ENCODE assay signal across 27 mouse cellular contexts in the genomic region with DNA sequence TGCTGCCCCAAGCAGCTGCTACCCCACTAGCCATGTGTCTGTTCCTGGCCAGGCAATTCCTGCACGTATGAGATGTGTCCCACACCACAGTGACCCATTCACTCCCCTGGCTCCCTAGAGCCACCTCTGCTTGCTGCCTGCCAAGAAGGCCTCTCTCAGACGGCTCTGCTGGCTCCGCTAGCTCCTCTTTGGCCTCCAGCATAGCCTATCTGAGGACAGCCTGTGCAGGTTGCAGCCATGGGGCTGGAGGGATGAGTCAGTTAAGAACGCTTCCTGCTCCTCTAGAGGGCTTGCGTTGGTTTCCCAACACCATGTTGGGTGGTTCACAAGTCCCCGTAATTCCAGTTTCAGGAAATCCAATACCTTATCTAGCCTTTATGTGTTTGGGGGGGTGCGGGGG. TPM values are rescaled to one million over a fixed set of nuclear protein-coding genes. Genes with fewer than 3 reads are reported as not detected.
DNase-seq lines count a peak whose midpoint lies in the region; ATAC-seq lines count a peak whose summit lies in the region.
"Had no signal": no experiment of that assay in that cellular context is flagged by ENCODE, and none has a peak within 500 bp of the region (broad histone marks: within the 10 kb centered on the region; RNA-seq: fewer than 3 reads in every experiment).

No protein-coding gene starts in this region.

- H3K9me3 ChIP-seq in lung, embryonic 16.5 days (ENCODE audit: control insufficient read depth, low read length): no peaks in the 10 kb centered on the region
- no peaks in the 10 kb centered on the region for H3K9me3 ChIP-seq in forebrain, embryonic 12.5 days
- H3K9me3 ChIP-seq: embryonic facial prominence, embryonic 13.5 days; kidney, embryonic 15.5 days; limb, embryonic 13.5 days; megakaryocyte, embryonic 14.5 days; midbrain, embryonic 12.5 days; neural tube, embryonic 12.5 days had no signal

- no peak for ATAC-seq in lung, embryonic 16.5 days (ENCODE audit: low read depth)
- ATAC-seq in forebrain, embryonic 12.5 days (ENCODE audit: low FRiP score): no peak
- ATAC-seq: forebrain, postnatal 0 days; hindbrain, embryonic 16.5 days; Patski had no signal

- DNase-seq in adrenal gland, postnatal 10 days: peak; percentile 61
- no peak for DNase-seq in adrenal gland, adult 18-20 months (ENCODE audit: low spot score in 2 of 2)
- peak; percentile 46 for DNase-seq in gastrocnemius, postnatal 25 days
- no peak for DNase-seq in gastrocnemius, adult 8-10 months (ENCODE audit: low spot score in 2 of 2)
- no peak for DNase-seq in lung, postnatal 10 days
- DNase-seq: cerebellum, adult 11-12 months; cerebellum, postnatal 10 days; forebrain, postnatal 0 days; kidney, adult 18-20 months; kidney, postnatal 25 days; lung, postnatal 36 days; right cerebral cortex, adult 18-20 months; thymus, adult 18-20 months; thymus, postnatal 25 days had no signal

- no peak overlapping the region for H3K4me2 ChIP-seq in lung, embryonic 16.5 days (ENCODE audit: low read depth, low read length)
- H3K4me2 ChIP-seq in forebrain, embryonic 12.5 days: no peak overlapping the region
- H3K4me2 ChIP-seq: embryonic facial prominence, embryonic 13.5 days; kidney, embryonic 15.5 days; limb, embryonic 13.5 days; liver, embryonic 11.5 days; midbrain, embryonic 12.5 days; neural tube, embryonic 12.5 days had no signal

- H3K36me3 ChIP-seq in lung, embryonic 16.5 days (ENCODE audit: control insufficient read depth, insufficient read depth, low read length): peaks cover 25% of the 10 kb centered on the region
- peaks cover 58% of the 10 kb centered on the region for H3K36me3 ChIP-seq in forebrain, embryonic 12.5 days (replicated peaks)

- no peak overlapping the region for H3K9ac ChIP-seq in lung, embryonic 16.5 days (ENCODE audit: low read length)
- no peak overlapping the region for H3K9ac ChIP-seq in forebrain, embryonic 12.5 days
- H3K9ac ChIP-seq: embryonic facial prominence, embryonic 13.5 days; forebrain, postnatal 0 days; kidney, embryonic 15.5 days; limb, embryonic 13.5 days; midbrain, embryonic 12.5 days; neural tube, embryonic 12.5 days had no signal

- H3K27me3 ChIP-seq in lung, embryonic 16.5 days (ENCODE audit: control insufficient read depth, insufficient read depth, low read depth, low read length): no peaks in the 10 kb centered on the region
- H3K27me3 ChIP-seq in forebrain, embryonic 12.5 days: no peaks in the 10 kb centered on the region
- H3K27me3 ChIP-seq: embryonic facial prominence, embryonic 13.5 days; kidney, embryonic 15.5 days; limb, embryonic 13.5 days; megakaryocyte, embryonic 14.5 days; midbrain, embryonic 12.5 days; neural tube, embryonic 12.5 days; Patski had no signal

- WGBS in lung, embryonic 16.5 days: 88% methylated on average over 7 of the region's 7 CpGs
- 88% methylated on average over 7 of the region's 7 CpGs for WGBS in forebrain, embryonic 12.5 days

- H3K27ac ChIP-seq in lung, embryonic 16.5 days (ENCODE audit: low read length): peak overlapping the region; percentile 93
- H3K27ac ChIP-seq in forebrain, embryonic 12.5 days: no peak overlapping the region
- H3K27ac ChIP-seq: embryonic facial prominence, embryonic 13.5 days; midbrain, embryonic 12.5 days; neural tube, embryonic 12.5 days; stomach, postnatal 0 days had no signal

- peaks cover 15% of the 10 kb centered on the region for H3K4me1 ChIP-seq in lung, embryonic 16.5 days (replicated peaks; ENCODE audit: control insufficient read depth, insufficient read depth, low read length)
- peaks cover 17% of the 10 kb centered on the region for H3K4me1 ChIP-seq in forebrain, embryonic 12.5 days

- no peak overlapping the region for H3K4me3 ChIP-seq in lung, embryonic 16.5 days (ENCODE audit: low read length)
- no peak overlapping the region for H3K4me3 ChIP-seq in forebrain, embryonic 12.5 days (replicated peaks)
- H3K4me3 ChIP-seq: embryonic facial prominence, embryonic 13.5 days; kidney, embryonic 15.5 days; limb, embryonic 13.5 days; megakaryocyte, embryonic 14.5 days; midbrain, embryonic 12.5 days; myocyte; neural tube, embryonic 12.5 days had no signal

RNA-seq across cellular contexts. Expression of a gene that starts 6.8 kb away (rescaled TPM):
- total RNA-seq in adrenal gland, postnatal 10 days (2021): 100 to 1,000 TPM in 1 of 2 experiments, 10 to 100 TPM in 1; 49.1 to 181 TPM
- 10 to 100 TPM; 12.6 to 14.6 TPM for total RNA-seq in adrenal gland, adult 18-20 months (2021)
- total RNA-seq in gastrocnemius, postnatal 25 days (2021): 1 to 10 TPM; 5.8 to 6.3 TPM
- total RNA-seq in gastrocnemius, adult 8-10 months (2022): 1 to 10 TPM; 4.0 to 7.5 (median 5.8) TPM
- 9.3 and 9.5 TPM in 2 replicates for polyA plus RNA-seq in lung, embryonic 16.5 days (2015; fragmentation: Nextera tagmentation; extraction: Ambion mirVana)
- polyA plus RNA-seq in forebrain, embryonic 12.5 days (2016; fragmentation: Nextera tagmentation; extraction: Ambion mirVana): 11.3 and 11.7 TPM in 2 replicates

RNA-seq across cellular contexts. Expression of a gene that starts 7.0 kb away (rescaled TPM):
- total RNA-seq in adrenal gland, postnatal 10 days (2021): 1 to 10 TPM; 8.4 to 9.0 TPM
- total RNA-seq in adrenal gland, adult 18-20 months (2021): 10 to 100 TPM; 17.5 to 30.1 TPM
- 1 to 10 TPM; 6.4 to 9.2 TPM for total RNA-seq in gastrocnemius, postnatal 25 days (2021)
- total RNA-seq in gastrocnemius, adult 8-10 months (2022): 10 to 100 TPM in 1 of 4 experiments, 1 to 10 TPM in 3; 8.5 to 10.5 (median 8.9) TPM
- polyA plus RNA-seq in lung, embryonic 16.5 days (2015; fragmentation: Nextera tagmentation; extraction: Ambion mirVana): 7.5 and 7.8 TPM in 2 replicates
- polyA plus RNA-seq in forebrain, embryonic 12.5 days (2016; fragmentation: Nextera tagmentation; extraction: Ambion mirVana): 15.8 and 17.0 TPM in 2 replicates

RNA-seq across cellular contexts. Expression of a gene that starts 49.9 kb away (rescaled TPM):
- total RNA-seq in adrenal gland, postnatal 10 days (2021): 10 to 100 TPM; 59.8 to 66.4 TPM
- total RNA-seq in adrenal gland, adult 18-20 months (2021): 10 to 100 TPM; 55.5 to 79.9 TPM
- 10 to 100 TPM; 23.9 to 25.4 TPM for total RNA-seq in gastrocnemius, postnatal 25 days (2021)
- total RNA-seq in gastrocnemius, adult 8-10 months (2022): 10 to 100 TPM; 26.6 to 33.0 (median 29.6) TPM
- 14.6 and 14.9 TPM in 2 replicates for polyA plus RNA-seq in lung, embryonic 16.5 days (2015; fragmentation: Nextera tagmentation; extraction: Ambion mirVana)
- 19.5 and 21.5 TPM in 2 replicates for polyA plus RNA-seq in forebrain, embryonic 12.5 days (2016; fragmentation: Nextera tagmentation; extraction: Ambion mirVana)

RNA-seq across cellular contexts. Expression of a gene that starts 50.8 kb away (rescaled TPM):
- 1 to 10 TPM; 6.6 to 7.1 TPM for total RNA-seq in adrenal gland, postnatal 10 days (2021)
- 1 to 10 TPM; 5.0 to 5.7 TPM for total RNA-seq in adrenal gland, adult 18-20 months (2021)
- total RNA-seq in gastrocnemius, postnatal 25 days (2021): 1 to 10 TPM; 3.1 to 4.8 TPM
- total RNA-seq in gastrocnemius, adult 8-10 months (2022): 1 to 10 TPM; 3.7 to 4.8 (median 4.6) TPM
- polyA plus RNA-seq in lung, embryonic 16.5 days (2015; fragmentation: Nextera tagmentation; extraction: Ambion mirVana): 7.7 and 10.9 TPM in 2 replicates
- polyA plus RNA-seq in forebrain, embryonic 12.5 days (2016; fragmentation: Nextera tagmentation; extraction: Ambion mirVana): 7.2 and 7.6 TPM in 2 replicates

RNA-seq across cellular contexts. Expression of a gene that starts 51.3 kb away (rescaled TPM):
- 10 to 100 TPM; 48.8 to 51.5 TPM for total RNA-seq in adrenal gland, postnatal 10 days (2021)
- total RNA-seq in adrenal gland, adult 18-20 months (2021): 10 to 100 TPM; 59.5 to 60.2 TPM
- total RNA-seq in gastrocnemius, postnatal 25 days (2021): 10 to 100 TPM; 23.4 to 27.2 TPM
- total RNA-seq in gastrocnemius, adult 8-10 months (2022): 10 to 100 TPM; 26.4 to 28.7 (median 28.0) TPM
- 77.0 and 77.8 TPM in 2 replicates for polyA plus RNA-seq in lung, embryonic 16.5 days (2015; fragmentation: Nextera tagmentation; extraction: Ambion mirVana)
- polyA plus RNA-seq in forebrain, embryonic 12.5 days (2016; fragmentation: Nextera tagmentation; extraction: Ambion mirVana): 126 and 130 TPM in 2 replicates

Comparison
In these comparisons a context has a peak if more than half of its experiments do, and no peak if none do; other contexts are left out.
1. DNase-seq: peak in adrenal gland, postnatal 10 days (single experiment) and gastrocnemius, postnatal 25 days (single experiment); none in adrenal gland, adult 18-20 months (0 of 2), gastrocnemius, adult 8-10 months (0 of 2) and lung, postnatal 10 days (single experiment).